Mouse (Mus musculus): ENCODE measurements around the gene Gsg1l. TPM values are rescaled to one million over a fixed set of nuclear protein-coding genes. Genes with fewer than 3 reads are reported as not detected.

Gsg1l gene
- polyA plus RNA-seq, 1 experiment: 0.05 TPM

DNA sequence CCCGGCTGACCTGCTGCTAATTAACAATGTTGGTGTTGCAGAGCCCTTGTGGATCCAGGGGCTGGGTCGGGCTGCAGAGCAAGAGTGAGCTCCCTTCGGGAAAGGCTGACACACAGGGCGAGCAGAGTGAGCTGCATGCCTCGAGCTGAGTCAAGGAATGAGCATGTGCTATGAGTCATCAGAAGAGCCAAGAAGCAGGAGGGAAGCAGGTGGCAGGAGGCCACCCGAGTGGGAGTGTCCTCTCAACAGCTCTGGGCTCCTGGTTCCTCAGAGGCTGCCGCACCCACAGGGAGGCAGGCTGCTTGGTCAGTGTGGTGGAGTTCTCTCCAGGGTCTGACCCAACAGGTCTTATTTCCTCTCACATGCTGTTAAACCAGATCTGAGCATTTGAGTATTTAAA lies 183.2 kb downstream of the Gsg1l start:
- no peaks in the 10 kb centered on the region for H3K27me3 ChIP-seq (ENCODE audit: control insufficient read depth, insufficient read depth, low read length)
- TF ChIP-seq POLR2A (IDR thresholded peaks at IDR 0.05; ENCODE audit: low read depth, low read length): no peak
- TF ChIP-seq CTCF (IDR thresholded peaks at IDR 0.05; ENCODE audit: extremely low read depth, insufficient read depth, insufficient read length, insufficient replicate concordance): no peak

DNA sequence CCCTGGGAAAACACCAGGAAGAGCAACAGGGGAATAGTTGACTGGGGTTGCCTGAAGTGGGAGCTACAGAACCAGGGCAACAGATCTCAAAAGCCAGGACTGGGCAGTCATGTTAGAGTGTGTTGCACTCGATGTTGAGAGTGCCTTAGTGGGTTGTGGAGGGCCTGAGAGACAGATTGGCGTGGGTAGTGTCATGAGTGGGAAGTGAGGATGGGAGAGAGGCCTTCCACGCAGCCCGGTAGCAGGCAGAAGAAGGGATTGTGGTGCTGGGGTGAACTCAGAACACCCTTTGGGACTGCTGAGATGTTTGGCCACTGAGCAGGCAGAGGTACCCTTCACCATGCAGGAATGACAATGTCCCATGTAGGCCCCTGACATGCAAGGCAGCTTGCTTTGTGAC lies 185.2 kb downstream of the Gsg1l start:
- H3K4me1 ChIP-seq (ENCODE audit: control insufficient read depth, insufficient read depth, insufficient read length): no peaks in the 10 kb centered on the region
- DNase-seq (ENCODE audit: low read depth in 1 of 2, low spot score in 2 of 2): no peak
- no peaks in the 10 kb centered on the region for H3K36me3 ChIP-seq (ENCODE audit: control insufficient read depth, insufficient read depth, low read length)
- 76% methylated on average over 4 of the region's 4 CpGs for WGBS
- TF ChIP-seq CTCF (IDR thresholded peaks at IDR 0.05; ENCODE audit: extremely low read depth, insufficient read depth, insufficient read length, insufficient replicate concordance) (no peak), POLR2A (IDR thresholded peaks at IDR 0.05; ENCODE audit: low read depth, low read length) (no peak)
- no peak overlapping the region for H3K27ac ChIP-seq (ENCODE audit: insufficient read depth, low read length)
- H3K4me3 ChIP-seq (ENCODE audit: extremely low read depth, insufficient read depth, insufficient read length): no peak overlapping the region
- H3K27me3 ChIP-seq (ENCODE audit: control insufficient read depth, insufficient read depth, low read length): no peaks in the 10 kb centered on the region

More for the DNA sequence above, 183.2 kb downstream of the Gsg1l start:
- 18% methylated on average over 7 of the region's 7 CpGs for WGBS
- Histone ChIP-seq H3K4me1 (ENCODE audit: control insufficient read depth, insufficient read depth, insufficient read length) (no peaks in the 10 kb centered on the region), H3K36me3 (ENCODE audit: control insufficient read depth, insufficient read depth, low read length) (no peaks in the 10 kb centered on the region), H3K27ac (ENCODE audit: insufficient read depth, low read length) (no peak overlapping the region), H3K4me3 (ENCODE audit: extremely low read depth, insufficient read depth, insufficient read length) (no peak overlapping the region)
- no peak for DNase-seq (ENCODE audit: low read depth in 1 of 2, low spot score in 2 of 2)

DNA sequence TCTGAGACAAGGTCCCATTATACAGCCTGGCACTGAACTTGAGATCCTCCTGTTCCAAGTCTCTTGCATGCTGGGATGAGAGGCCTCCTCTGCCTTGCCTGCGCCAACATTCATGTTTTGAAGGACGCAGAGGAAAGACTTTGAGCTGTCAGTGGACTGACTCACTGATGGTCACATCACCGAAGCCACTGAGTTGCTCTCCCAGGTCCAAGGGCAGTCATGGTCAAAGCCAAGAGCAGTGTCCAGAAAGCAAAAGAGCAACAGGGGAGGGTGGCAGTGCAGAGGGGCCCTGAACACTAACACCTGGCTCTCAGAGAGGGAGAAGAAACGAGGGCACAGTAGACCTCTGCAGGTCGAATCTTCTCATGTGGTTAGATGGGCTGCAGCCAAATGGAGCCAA lies 188.6 kb downstream of the Gsg1l start:
- DNase-seq (ENCODE audit: low read depth in 1 of 2, low spot score in 2 of 2): no peak
- no peak overlapping the region for H3K27ac ChIP-seq (ENCODE audit: insufficient read depth, low read length)
- H3K4me3 ChIP-seq (ENCODE audit: extremely low read depth, insufficient read depth, insufficient read length): no peak overlapping the region
- TF ChIP-seq CTCF (IDR thresholded peaks at IDR 0.05; ENCODE audit: extremely low read depth, insufficient read depth, insufficient read length, insufficient replicate concordance) (no peak), POLR2A (IDR thresholded peaks at IDR 0.05; ENCODE audit: low read depth, low read length) (no peak)
- H3K4me1 ChIP-seq (ENCODE audit: control insufficient read depth, insufficient read depth, insufficient read length): no peaks in the 10 kb centered on the region
- H3K27me3 ChIP-seq (ENCODE audit: control insufficient read depth, insufficient read depth, low read length): no peaks in the 10 kb centered on the region
- WGBS: 86% methylated on average over 5 of the region's 5 CpGs
- no peaks in the 10 kb centered on the region for H3K36me3 ChIP-seq (ENCODE audit: control insufficient read depth, insufficient read depth, low read length)

DNA sequence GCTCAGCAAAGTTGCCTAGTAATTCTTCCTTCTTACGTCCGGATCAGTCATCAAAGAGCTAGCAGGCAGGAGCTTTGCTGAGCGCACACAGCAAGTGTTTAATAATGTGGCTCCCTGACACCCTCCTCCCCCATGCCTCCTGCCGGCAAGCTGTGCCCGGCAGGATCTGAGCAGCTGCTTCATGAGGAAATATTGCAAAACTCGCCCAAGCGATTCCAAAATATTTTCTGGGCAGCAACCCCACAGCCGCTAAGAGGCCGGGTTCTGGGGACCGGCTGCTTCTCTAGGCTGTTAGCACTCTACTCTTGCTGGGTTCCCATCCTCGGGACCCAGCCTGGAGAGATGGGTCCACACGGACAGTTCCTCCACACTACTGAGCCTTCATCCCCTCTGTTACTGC lies 193.8 kb downstream of the Gsg1l start:
- Histone ChIP-seq H3K27me3 (ENCODE audit: control insufficient read depth, insufficient read depth, low read length) (no peaks in the 10 kb centered on the region), H3K4me1 (ENCODE audit: control insufficient read depth, insufficient read depth, insufficient read length) (no peaks in the 10 kb centered on the region), H3K4me3 (ENCODE audit: extremely low read depth, insufficient read depth, insufficient read length) (no peak overlapping the region), H3K36me3 (ENCODE audit: control insufficient read depth, insufficient read depth, low read length) (no peaks in the 10 kb centered on the region), H3K27ac (ENCODE audit: insufficient read depth, low read length) (no peak overlapping the region)
- DNase-seq (ENCODE audit: low read depth in 1 of 2, low spot score in 2 of 2): no peak
- TF ChIP-seq CTCF (IDR thresholded peaks at IDR 0.05; ENCODE audit: extremely low read depth, insufficient read depth, insufficient read length, insufficient replicate concordance): no peak
- no peak for TF ChIP-seq POLR2A (IDR thresholded peaks at IDR 0.05; ENCODE audit: low read depth, low read length)
- 73% methylated on average over 12 of the region's 12 CpGs for WGBS

DNA sequence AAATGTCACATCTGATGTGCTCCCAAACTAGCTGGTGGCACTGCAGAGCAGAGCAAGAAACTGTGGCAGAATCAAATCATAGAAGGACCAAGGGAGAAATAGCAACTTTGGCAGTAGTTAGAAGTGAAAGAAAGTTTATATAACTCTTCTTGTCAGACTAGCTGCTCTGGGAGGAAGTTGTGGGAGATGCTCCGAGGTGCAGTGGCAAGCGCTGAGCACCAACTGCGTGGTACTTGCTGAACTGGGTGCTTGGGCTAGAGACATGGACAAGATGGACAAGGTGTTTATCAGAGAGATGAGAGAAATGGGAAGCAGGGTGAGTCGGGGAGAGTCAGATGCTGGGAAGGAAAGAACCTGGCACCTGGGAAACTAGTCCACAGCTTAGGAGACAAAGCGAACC lies 194.4 kb downstream of the Gsg1l start:
- 34% methylated on average over 5 of the region's 5 CpGs for WGBS
- TF ChIP-seq CTCF (IDR thresholded peaks at IDR 0.05; ENCODE audit: extremely low read depth, insufficient read depth, insufficient read length, insufficient replicate concordance) (no peak), POLR2A (IDR thresholded peaks at IDR 0.05; ENCODE audit: low read depth, low read length) (no peak)
- H3K4me3 ChIP-seq (ENCODE audit: extremely low read depth, insufficient read depth, insufficient read length): no peak overlapping the region

DNA sequence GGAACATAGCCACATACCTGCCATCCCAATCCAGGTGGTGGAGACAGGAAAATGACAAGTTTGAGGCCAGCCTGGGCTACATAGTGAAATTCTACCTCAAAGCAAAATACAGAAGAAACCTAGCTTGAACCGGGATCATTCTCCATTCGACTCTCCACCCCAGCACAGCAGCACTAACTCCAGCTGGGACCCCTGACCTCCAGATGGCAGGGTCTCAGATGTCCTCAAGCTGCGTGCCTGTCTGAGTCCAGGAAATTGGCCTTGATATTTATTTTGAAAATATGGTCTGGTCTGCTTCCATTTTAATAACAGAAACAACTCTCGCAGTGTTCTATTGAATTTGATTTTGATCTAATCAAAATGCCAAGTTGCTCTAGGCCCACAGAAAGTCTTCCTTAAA lies 195.1 kb downstream of the Gsg1l start:
- DNase-seq (ENCODE audit: low read depth in 1 of 2, low spot score in 2 of 2): no peak
- H3K4me1 ChIP-seq (ENCODE audit: control insufficient read depth, insufficient read depth, insufficient read length): no peaks in the 10 kb centered on the region
- TF ChIP-seq POLR2A (IDR thresholded peaks at IDR 0.05; ENCODE audit: low read depth, low read length): no peak
- no peak for TF ChIP-seq CTCF (IDR thresholded peaks at IDR 0.05; ENCODE audit: extremely low read depth, insufficient read depth, insufficient read length, insufficient replicate concordance)
- H3K4me3 ChIP-seq (ENCODE audit: extremely low read depth, insufficient read depth, insufficient read length): no peak overlapping the region
- H3K36me3 ChIP-seq (ENCODE audit: control insufficient read depth, insufficient read depth, low read length): no peaks in the 10 kb centered on the region
- 91% methylated on average over 4 of the region's 4 CpGs for WGBS
- H3K27me3 ChIP-seq (ENCODE audit: control insufficient read depth, insufficient read depth, low read length): no peaks in the 10 kb centered on the region
- no peak overlapping the region for H3K27ac ChIP-seq (ENCODE audit: insufficient read depth, low read length)

More for the DNA sequence above, 194.4 kb downstream of the Gsg1l start:
- Histone ChIP-seq H3K27me3 (ENCODE audit: control insufficient read depth, insufficient read depth, low read length) (no peaks in the 10 kb centered on the region), H3K36me3 (ENCODE audit: control insufficient read depth, insufficient read depth, low read length) (no peaks in the 10 kb centered on the region), H3K4me1 (ENCODE audit: control insufficient read depth, insufficient read depth, insufficient read length) (no peaks in the 10 kb centered on the region), H3K27ac (ENCODE audit: insufficient read depth, low read length) (no peak overlapping the region)
- DNase-seq (ENCODE audit: low read depth in 1 of 2, low spot score in 2 of 2): no peak

DNA sequence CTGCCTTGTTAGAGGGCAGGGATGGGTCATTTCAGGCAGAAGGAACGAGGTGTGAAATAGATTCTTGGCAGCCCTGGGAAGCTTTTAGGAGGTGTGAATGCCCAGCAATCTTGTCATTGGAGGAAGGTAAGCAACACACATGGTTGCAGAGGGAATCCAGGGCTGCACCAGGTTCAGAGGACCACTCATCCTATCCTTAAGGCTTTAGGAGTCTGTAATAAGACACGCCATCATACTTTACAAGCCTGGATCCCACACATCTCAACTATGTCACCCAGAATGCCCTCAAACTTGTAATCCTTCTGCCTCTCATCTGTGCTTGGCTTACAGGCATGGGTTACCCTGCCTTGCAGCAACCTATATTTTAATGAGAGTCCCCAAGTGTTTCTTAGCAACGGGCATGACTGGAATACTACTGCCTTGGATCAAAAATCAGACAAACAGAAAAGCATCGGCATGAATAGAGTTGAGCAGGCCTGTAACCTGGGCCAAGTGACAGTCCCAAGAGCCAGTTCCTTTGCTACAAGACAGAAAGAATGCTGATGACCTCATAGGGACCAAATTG lies 196.0 kb downstream of the Gsg1l start:
- H3K4me3 ChIP-seq (ENCODE audit: extremely low read depth, insufficient read depth, insufficient read length): no peak overlapping the region
- no peaks in the 10 kb centered on the region for H3K36me3 ChIP-seq (ENCODE audit: control insufficient read depth, insufficient read depth, low read length)
- H3K27me3 ChIP-seq (ENCODE audit: control insufficient read depth, insufficient read depth, low read length): no peaks in the 10 kb centered on the region
- no peak for DNase-seq (ENCODE audit: low read depth in 1 of 2, low spot score in 2 of 2)
- no peaks in the 10 kb centered on the region for H3K4me1 ChIP-seq (ENCODE audit: control insufficient read depth, insufficient read depth, insufficient read length)
- WGBS: 73% methylated on average over 4 of the region's 4 CpGs
- no peak for TF ChIP-seq POLR2A (IDR thresholded peaks at IDR 0.05; ENCODE audit: low read depth, low read length)
- no peak for TF ChIP-seq CTCF (IDR thresholded peaks at IDR 0.05; ENCODE audit: extremely low read depth, insufficient read depth, insufficient read length, insufficient replicate concordance)
- H3K27ac ChIP-seq (ENCODE audit: insufficient read depth, low read length): no peak overlapping the region
